Mouse (Mus musculus) E14TG2a.4 (cell line): Measurements from ENCODE around the gene Kif27.

ENCODE experiments used
- H3K27me3 ChIP-seq: 2 replicates; pipeline ENCODE4 v1.6.1; 2014; ENCODE audit warnings: low read length, control low read depth; ENCODE audit not compliant: insufficient read depth
- H3K36me3 ChIP-seq: 2 replicates; pipeline ENCODE4 v1.6.1; 2014; ENCODE audit warnings: low read length, control low read depth; ENCODE audit not compliant: insufficient read depth
- H3K4me1 ChIP-seq: replicated peaks from 2 replicates; pipeline ENCODE4 v1.6.1; 2014; ENCODE audit warnings: low read depth, low read length, control low read depth
- H3K4me3 ChIP-seq: replicated peaks from 2 replicates; pipeline ENCODE4 v1.5.1; 2014; ENCODE audit warnings: mild to moderate bottlenecking, low read length
- H3K9me3 ChIP-seq: 2 replicates; pipeline ENCODE4 v1.6.1; 2014; ENCODE audit warnings: low read length, control low read depth
- CTCF ChIP-seq: conservative IDR thresholded peaks from 2 replicates; pipeline ENCODE4 v1.5.1; 2014; ENCODE audit warnings: low read length
- NANOG ChIP-seq: IDR thresholded peaks from 2 replicates; pipeline ENCODE4 v1.6.1; 2014; ENCODE audit warnings: borderline replicate concordance, low read length, mixed read lengths
- POU5F1 ChIP-seq: IDR thresholded peaks from 2 replicates; pipeline ENCODE4 v1.6.1; 2014; ENCODE audit warnings: low read length, borderline replicate concordance

The Kif27 gene

DNA sequence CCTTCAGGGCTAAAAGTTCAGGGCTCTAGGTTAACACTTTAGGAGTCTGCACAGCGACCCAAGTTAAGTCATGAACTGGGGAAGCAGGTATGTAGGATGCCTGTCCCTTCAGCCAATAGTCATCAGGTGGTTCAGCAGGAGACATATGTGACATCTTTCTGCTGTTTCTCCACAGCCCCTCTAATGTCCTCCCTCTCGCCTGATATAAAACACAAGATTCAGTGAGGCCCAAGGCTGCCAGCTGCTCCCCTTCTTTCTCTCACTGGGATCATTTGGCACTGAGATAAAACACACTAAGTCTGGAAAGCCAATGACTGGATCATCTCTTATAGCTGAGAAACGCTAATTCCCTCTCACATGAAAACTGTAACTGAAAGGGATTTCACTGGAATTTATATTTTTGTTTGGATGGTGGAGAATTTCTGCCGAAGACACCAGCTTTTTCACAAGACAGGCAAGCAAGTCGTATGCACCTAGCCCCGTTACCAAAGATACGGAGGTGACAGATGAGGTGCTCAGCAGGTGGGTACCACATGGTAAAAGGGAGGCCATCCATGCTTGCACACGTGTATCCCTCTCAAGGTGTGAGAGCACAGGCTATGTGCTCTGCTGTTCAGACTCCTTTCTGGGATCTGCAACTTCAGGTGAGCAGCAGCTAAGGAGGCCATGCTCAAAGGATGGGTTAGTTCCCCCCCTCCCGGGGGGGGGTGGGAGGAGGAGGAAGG is 56.3 kb downstream of the Kif27 start:
- Histone ChIP-seq H3K4me3 (no peak overlapping the region), H3K27me3 (no peaks in the 10 kb centered on the region), H3K36me3 (no peaks in the 10 kb centered on the region), H3K9me3 (no peaks in the 10 kb centered on the region), H3K4me1 (peaks cover 45% of the 10 kb centered on the region)
- no peak for TF ChIP-seq POU5F1
- no peak for TF ChIP-seq CTCF
- no peak for TF ChIP-seq NANOG

- Histone ChIP-seq H3K27me3 (no peaks in the 10 kb centered on the region), H3K4me3 (no peak overlapping the region), H3K36me3 (no peaks in the 10 kb centered on the region), H3K9me3 (peaks cover 3% of the 10 kb centered on the region; the same call in 1 of the 2 replicates), H3K4me1 (peaks cover 40% of the 10 kb centered on the region)
- TF ChIP-seq CTCF (no peak), NANOG (no peak), POU5F1 (no peak)
These were observed 57.0 kb downstream of the Kif27 start for GRCm38 (mm10) chr13:58301961-58302360.

GRCm38 (mm10) chr13:58298756-58299155 is 60.2 kb downstream of the Kif27 start:
- Histone ChIP-seq H3K4me3 (peak overlapping the region; percentile 57), H3K9me3 (peaks cover 6% of the 10 kb centered on the region; the same call in 1 of the 2 replicates), H3K36me3 (no peaks in the 10 kb centered on the region), H3K4me1 (peaks cover 34% of the 10 kb centered on the region), H3K27me3 (no peaks in the 10 kb centered on the region)
- TF ChIP-seq NANOG: no peak
- no peak for TF ChIP-seq POU5F1
- TF ChIP-seq CTCF: no peak

DNA sequence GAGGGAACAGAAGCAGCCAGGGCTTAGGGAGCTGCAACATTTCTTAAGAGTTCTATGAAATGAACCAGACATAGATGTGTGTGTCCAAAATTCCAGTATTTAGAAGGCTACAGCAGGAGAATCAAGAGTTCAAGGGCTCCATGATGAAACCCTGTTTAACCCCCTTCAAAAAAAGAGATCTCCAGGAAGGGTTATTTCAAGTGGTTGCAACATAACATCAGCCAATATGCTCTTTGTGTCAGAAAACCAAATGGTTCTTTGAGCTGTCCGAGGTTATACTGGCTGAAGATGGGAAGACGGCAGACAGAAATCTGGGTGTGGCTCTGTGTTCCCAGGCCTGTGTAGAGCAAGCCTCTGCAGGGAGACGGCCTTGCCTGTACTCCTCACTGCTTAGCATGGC is 63.3 kb downstream of the Kif27 start:
- H3K27me3 ChIP-seq: no peaks in the 10 kb centered on the region
- H3K9me3 ChIP-seq: peaks cover 6% of the 10 kb centered on the region; the same call in 1 of the 2 replicates
- no peak overlapping the region for H3K4me3 ChIP-seq
- H3K4me1 ChIP-seq: peaks cover 39% of the 10 kb centered on the region
- TF ChIP-seq POU5F1 (no peak), NANOG (no peak), CTCF (no peak)
- no peaks in the 10 kb centered on the region for H3K36me3 ChIP-seq

GRCm38 (mm10) chr13:58292811-58293210 is 66.1 kb downstream of the Kif27 start:
- Histone ChIP-seq H3K9me3 (peaks cover 6% of the 10 kb centered on the region; the same call in 1 of the 2 replicates), H3K36me3 (no peaks in the 10 kb centered on the region), H3K4me3 (no peak overlapping the region), H3K4me1 (peaks cover 24% of the 10 kb centered on the region), H3K27me3 (no peaks in the 10 kb centered on the region)
- no peak for TF ChIP-seq POU5F1
- no peak for TF ChIP-seq CTCF
- TF ChIP-seq NANOG: no peak

- H3K36me3 ChIP-seq: no peaks in the 10 kb centered on the region
- no peaks in the 10 kb centered on the region for H3K27me3 ChIP-seq
- H3K4me3 ChIP-seq: no peak overlapping the region
- peaks cover 17% of the 10 kb centered on the region for H3K4me1 ChIP-seq
- peak; percentile 20; the same call in 1 of the 2 replicates for TF ChIP-seq CTCF
- no peak for TF ChIP-seq NANOG
- H3K9me3 ChIP-seq: no peaks in the 10 kb centered on the region
These were observed 69.6 kb downstream of the Kif27 start for GRCm38 (mm10) chr13:58289308-58289707.

DNA sequence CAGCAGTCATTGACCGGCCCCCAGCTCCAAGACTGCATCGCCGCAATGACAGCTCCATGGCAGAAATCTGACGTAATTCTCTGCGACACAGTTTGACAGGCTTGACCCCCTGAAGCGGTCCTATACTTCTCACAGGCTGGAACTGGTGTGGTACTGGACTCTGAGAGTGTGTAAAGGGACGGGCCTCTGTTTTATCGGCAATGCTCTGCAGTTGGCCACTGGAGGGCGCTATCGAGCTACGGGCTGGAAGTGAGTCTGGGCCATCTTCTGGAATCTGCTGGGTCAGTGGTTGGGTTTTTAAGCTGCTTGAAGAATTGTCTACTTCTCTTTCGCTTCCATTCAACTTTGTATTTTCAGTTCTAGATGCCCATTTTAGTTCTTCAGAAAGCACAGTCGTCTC is 71.1 kb downstream of the Kif27 start:
- TF ChIP-seq NANOG: no peak
- peak; percentile 98 for TF ChIP-seq CTCF
- no peak for TF ChIP-seq POU5F1
- Histone ChIP-seq H3K27me3 (no peaks in the 10 kb centered on the region), H3K36me3 (no peaks in the 10 kb centered on the region), H3K9me3 (no peaks in the 10 kb centered on the region), H3K4me3 (no peak overlapping the region), H3K4me1 (peaks cover 9% of the 10 kb centered on the region)

DNA sequence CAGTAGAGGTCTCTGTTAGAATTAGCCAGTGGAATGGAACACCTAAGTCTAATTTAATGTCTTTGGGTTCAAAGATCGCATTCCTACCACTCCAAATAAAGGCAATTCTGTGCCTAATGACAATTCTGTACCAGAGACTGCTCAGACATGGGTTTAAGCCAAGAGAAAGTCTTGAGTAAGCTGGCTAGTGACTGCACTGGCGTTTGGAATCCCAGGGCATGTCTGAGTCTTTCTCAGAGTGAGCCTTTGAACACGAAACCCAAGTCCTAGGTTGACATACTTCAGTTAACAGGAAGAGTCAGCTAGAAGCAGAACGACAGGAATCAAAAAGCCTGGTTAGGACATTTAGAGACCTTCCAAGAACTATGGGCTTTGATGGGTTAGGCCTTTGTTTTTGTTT is 75.5 kb downstream of the Kif27 start:
- no peak overlapping the region for H3K4me3 ChIP-seq
- peaks cover 24% of the 10 kb centered on the region for H3K4me1 ChIP-seq
- no peaks in the 10 kb centered on the region for H3K27me3 ChIP-seq
- no peaks in the 10 kb centered on the region for H3K9me3 ChIP-seq
- H3K36me3 ChIP-seq: no peaks in the 10 kb centered on the region
- TF ChIP-seq NANOG (no peak), POU5F1 (no peak), CTCF (no peak)

GRCm38 (mm10) chr13:58281936-58282335 is 77.0 kb downstream of the Kif27 start:
- no peak overlapping the region for H3K4me3 ChIP-seq
- no peak for TF ChIP-seq POU5F1
- TF ChIP-seq NANOG: no peak
- no peak for TF ChIP-seq CTCF

More at GRCm38 (mm10) chr13:58281936-58282335, 77.0 kb downstream of the Kif27 start:
- H3K36me3 ChIP-seq: no peaks in the 10 kb centered on the region
- peaks cover 2% of the 10 kb centered on the region for H3K27me3 ChIP-seq
- no peaks in the 10 kb centered on the region for H3K9me3 ChIP-seq
- H3K4me1 ChIP-seq: peaks cover 30% of the 10 kb centered on the region
